Mouse (Mus musculus): Measurements from ENCODE around the gene Fsip1. TPM values are rescaled to one million over a fixed set of nuclear protein-coding genes. Genes with fewer than 3 reads are reported as not detected.

The Fsip1 gene
- polyA plus RNA-seq, 1 experiment from 2014 or later: 3.7 TPM

DNA sequence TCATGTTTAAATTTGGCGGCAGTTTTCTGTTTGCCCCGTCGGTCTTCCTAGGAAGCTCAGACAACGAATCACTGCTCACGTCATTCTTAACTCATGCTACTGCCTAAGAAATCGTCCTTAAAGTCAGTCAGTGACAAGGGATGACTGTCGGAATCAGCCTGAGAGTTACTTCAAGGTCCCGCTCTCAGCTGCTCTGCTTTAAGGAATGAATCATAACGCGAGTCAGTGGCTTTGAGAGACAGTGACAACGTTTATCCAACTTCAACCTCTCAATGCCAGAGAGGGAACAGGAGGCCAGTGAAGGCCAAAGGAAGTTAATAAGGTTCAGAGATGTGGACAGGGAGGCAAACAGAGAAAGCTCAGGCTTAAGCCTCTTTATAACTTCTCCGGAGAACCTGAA lies 7.8 kb downstream of the Fsip1 start:
- Histone ChIP-seq H3K4me1 (no peaks in the 10 kb centered on the region), H3K36me3 (ENCODE audit: poor library complexity, severe bottlenecking) (no peaks in the 10 kb centered on the region), H3K27ac (no peak overlapping the region), H3K9me3 (replicated peaks) (no peaks in the 10 kb centered on the region), H3K9ac (no peak overlapping the region), H3K4me3 (no peak overlapping the region), H3K27me3 (no peaks in the 10 kb centered on the region), H3K4me2 (no peak overlapping the region)
- ATAC-seq: no peak
- WGBS: 80% methylated on average over 12 of the region's 12 CpGs

DNA sequence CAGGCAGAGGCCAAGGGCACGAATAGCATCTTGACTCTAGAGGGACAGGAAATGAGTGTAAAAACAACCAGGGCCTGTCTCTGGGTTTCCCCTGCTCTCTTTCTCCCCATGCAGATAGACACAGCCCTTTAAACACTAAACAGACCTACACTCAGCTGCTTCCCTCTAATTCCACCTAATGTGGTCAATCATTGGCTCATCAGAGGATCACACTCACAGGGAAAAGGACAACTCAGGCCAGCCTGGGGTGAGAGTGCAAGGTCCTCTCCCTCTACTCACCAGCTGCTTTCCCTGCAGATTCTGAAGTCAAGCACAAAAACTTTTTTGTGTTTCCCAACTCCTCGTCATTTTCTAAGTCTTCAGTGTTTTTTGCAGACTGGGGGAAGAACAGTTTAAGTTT lies 8.8 kb downstream of the Fsip1 start:
- Histone ChIP-seq H3K4me1 (no peaks in the 10 kb centered on the region), H3K27ac (no peak overlapping the region), H3K4me3 (no peak overlapping the region), H3K4me2 (no peak overlapping the region), H3K27me3 (no peaks in the 10 kb centered on the region), H3K9ac (no peak overlapping the region), H3K36me3 (ENCODE audit: poor library complexity, severe bottlenecking) (no peaks in the 10 kb centered on the region), H3K9me3 (replicated peaks) (no peaks in the 10 kb centered on the region)
- no peak for ATAC-seq
- 68% methylated on average over 2 of the region's 2 CpGs for WGBS

DNA sequence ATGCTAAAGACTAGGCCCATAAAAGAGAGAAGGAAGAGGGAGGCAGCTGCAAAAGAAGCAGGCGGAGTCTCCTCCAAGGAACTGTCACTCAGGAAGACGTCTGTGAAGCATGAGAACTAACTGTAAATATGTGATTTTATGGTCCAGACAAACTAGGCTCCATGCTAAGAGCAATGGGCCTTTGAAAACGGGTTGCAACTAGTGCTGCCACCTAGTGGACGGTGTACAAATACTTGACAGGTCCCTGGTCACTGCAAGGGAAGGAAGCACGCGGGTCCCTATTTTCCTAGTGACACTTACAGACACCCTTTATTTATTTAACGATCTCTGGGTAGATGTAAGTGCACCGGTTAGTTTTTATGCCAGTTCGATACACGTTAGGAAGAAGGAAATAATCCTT lies 10.9 kb downstream of the Fsip1 start:
- WGBS: 11% methylated on average over 10 of the region's 10 CpGs
- H3K27ac ChIP-seq: no peak overlapping the region
- H3K36me3 ChIP-seq (ENCODE audit: poor library complexity, severe bottlenecking): no peaks in the 10 kb centered on the region
- H3K4me1 ChIP-seq: no peaks in the 10 kb centered on the region
- no peak overlapping the region for H3K4me3 ChIP-seq
- no peak overlapping the region for H3K9ac ChIP-seq
- H3K4me2 ChIP-seq: no peak overlapping the region
- no peaks in the 10 kb centered on the region for H3K27me3 ChIP-seq
- ATAC-seq: peak; percentile 73
- H3K9me3 ChIP-seq (replicated peaks): no peaks in the 10 kb centered on the region

DNA sequence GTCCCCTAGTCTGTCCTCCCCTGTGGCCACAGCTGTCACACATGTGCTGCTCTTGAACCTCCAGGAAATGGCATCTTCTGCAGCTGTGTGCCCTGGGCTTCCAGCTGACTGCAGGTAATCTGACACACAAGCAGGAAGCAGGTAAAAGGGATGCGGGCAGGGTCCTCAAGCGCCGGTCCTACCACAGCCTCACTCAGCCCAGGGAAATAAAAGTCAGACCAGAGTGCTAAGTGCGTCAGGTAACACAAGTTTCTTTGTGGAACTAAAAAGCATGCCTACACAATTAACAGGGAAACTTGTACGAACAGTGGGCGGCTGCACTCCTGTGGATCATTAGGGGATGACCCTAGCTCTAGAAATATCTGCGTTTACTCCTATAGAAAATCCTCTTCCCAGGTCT lies 20.6 kb downstream of the Fsip1 start:
- H3K4me2 ChIP-seq: no peak overlapping the region
- H3K36me3 ChIP-seq (ENCODE audit: poor library complexity, severe bottlenecking): no peaks in the 10 kb centered on the region
- H3K27me3 ChIP-seq: no peaks in the 10 kb centered on the region
- no peak overlapping the region for H3K27ac ChIP-seq
- WGBS: 82% methylated on average over 7 of the region's 7 CpGs
- H3K4me3 ChIP-seq: no peak overlapping the region
- H3K9me3 ChIP-seq (replicated peaks): no peaks in the 10 kb centered on the region
- no peak overlapping the region for H3K9ac ChIP-seq
- no peak for ATAC-seq
- H3K4me1 ChIP-seq: peaks cover 7% of the 10 kb centered on the region; the same call in 1 of the 2 replicates

DNA sequence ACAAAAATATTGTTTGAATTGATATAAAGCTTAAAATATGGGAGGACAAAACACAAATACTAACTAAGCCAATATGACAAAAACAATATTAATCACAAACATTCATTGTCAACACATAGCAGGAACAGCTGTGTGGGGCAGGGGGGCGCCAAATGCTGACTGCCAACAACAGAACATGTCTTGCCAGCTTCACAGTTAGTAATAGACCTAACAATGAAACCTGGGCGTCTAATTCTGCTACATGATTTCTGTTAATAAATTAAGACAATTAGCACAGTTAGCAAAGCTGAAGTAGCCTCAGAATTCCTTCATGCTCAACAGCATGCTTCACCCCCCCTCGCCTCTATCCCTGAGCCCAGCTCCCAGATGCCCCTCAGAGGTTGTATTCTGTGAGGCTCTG lies 21.2 kb downstream of the Fsip1 start:
- WGBS: 59% methylated on average over 3 of the region's 3 CpGs
- no peaks in the 10 kb centered on the region for H3K9me3 ChIP-seq (replicated peaks)
- H3K9ac ChIP-seq: no peak overlapping the region
- no peak overlapping the region for H3K4me2 ChIP-seq
- H3K36me3 ChIP-seq (ENCODE audit: poor library complexity, severe bottlenecking): no peaks in the 10 kb centered on the region
- H3K4me1 ChIP-seq: peaks cover 7% of the 10 kb centered on the region; the same call in 1 of the 2 replicates
- no peaks in the 10 kb centered on the region for H3K27me3 ChIP-seq
- 0 out of 2 replicates have a peak, but pooled peaks have one; percentile 16 for ATAC-seq
- H3K4me3 ChIP-seq: no peak overlapping the region
- H3K27ac ChIP-seq: no peak overlapping the region

DNA sequence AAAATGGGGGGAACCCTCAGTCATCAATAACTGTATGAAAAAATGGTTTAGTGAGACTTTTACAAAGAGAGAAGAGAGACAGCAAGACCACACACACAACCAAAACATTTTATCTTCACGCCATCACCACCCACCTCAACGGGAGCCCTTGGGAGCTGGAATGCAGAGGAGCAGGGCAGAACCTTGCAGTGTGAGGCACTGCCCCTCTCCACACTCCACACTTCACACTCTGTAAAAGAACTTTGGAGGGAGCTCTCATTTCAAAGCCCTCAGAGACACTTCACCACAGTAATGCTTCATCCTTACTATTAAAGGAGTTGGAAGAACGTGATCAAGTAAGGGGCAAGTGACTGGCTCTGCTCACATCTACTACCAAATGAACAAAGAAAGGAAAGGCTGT lies 26.2 kb downstream of the Fsip1 start:
- Histone ChIP-seq H3K27ac (no peak overlapping the region), H3K4me3 (no peak overlapping the region), H3K27me3 (no peaks in the 10 kb centered on the region), H3K9me3 (replicated peaks) (no peaks in the 10 kb centered on the region), H3K36me3 (ENCODE audit: poor library complexity, severe bottlenecking) (no peaks in the 10 kb centered on the region), H3K4me2 (no peak overlapping the region), H3K4me1 (peaks cover 2% of the 10 kb centered on the region; the same call in 1 of the 2 replicates), H3K9ac (no peak overlapping the region)
- ATAC-seq: no peak
- WGBS: 76% methylated on average over 3 of the region's 3 CpGs

DNA sequence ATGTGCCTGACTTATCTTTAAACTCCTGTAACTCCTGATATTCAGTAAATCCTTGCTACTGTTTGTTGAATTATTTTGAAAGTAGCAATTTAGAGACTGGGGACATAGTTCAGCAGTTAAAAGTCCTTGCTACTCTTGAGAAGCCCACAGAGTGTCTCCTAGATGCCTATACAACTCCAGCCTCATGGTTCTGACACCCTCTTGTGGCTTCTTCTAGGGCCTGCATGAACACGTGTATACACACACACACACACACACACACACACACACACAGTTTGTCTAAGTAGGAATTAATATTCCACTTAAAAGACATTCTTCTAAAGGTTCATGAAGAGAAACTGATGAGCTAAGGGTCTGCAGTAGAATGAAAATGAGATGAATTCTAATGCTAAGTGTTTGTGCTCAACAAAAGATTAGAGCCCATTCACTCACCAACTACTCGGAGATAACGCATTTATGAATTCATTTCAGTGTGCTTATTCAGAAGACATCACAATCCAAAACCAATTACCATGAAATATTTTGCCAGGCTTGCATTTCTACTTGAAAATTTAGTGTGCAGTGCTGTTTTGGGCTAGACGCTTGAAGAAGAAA lies 28.2 kb downstream of the Fsip1 start:
- no peak overlapping the region for H3K9ac ChIP-seq
- no peaks in the 10 kb centered on the region for H3K36me3 ChIP-seq (ENCODE audit: poor library complexity, severe bottlenecking)
- no peak overlapping the region for H3K4me3 ChIP-seq
- ATAC-seq: peak; percentile 61
- H3K27me3 ChIP-seq: no peaks in the 10 kb centered on the region
- H3K4me2 ChIP-seq: no peak overlapping the region
- H3K27ac ChIP-seq: no peak overlapping the region
- 68% methylated on average over 4 of the region's 4 CpGs for WGBS
- peaks cover 20% of the 10 kb centered on the region; the same call in 1 of the 2 replicates for H3K4me1 ChIP-seq
- H3K9me3 ChIP-seq (replicated peaks): no peaks in the 10 kb centered on the region

DNA sequence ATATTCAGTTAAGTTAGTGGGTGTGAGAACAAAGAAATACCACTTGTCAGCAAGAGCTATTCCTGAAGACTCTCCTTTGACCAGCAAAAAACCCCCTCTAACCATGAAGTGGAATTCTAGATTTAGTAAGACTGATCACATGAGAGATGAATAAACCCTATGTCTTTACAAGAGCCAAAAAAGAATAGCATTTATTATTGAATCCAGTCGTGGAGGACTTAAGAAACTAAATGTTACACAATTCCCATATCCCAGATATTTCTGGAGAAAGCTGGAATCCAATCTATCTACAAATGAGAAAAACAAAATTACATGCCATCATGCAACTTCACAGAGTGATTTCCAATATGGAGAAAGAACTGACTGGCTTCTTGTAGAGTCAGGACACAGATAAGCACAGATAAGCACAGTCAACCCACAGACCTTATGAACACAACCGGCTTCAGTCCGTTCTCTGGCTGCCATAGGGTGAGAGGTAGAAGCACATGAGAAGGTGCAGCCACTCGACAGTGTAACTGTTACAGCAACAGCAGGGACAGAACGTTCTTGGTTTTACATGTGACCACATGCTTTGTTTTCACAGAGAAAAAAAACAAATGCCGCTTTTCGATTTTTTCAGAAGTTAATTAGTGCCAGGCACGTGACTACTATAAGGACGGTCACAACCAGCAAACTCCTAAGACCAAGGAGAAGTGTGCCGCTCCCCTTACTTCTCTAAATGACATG lies 31.3 kb downstream of the Fsip1 start:
- WGBS: 81% methylated on average over 10 of the region's 10 CpGs
- H3K4me3 ChIP-seq: no peak overlapping the region
- no peak for ATAC-seq

DNA sequence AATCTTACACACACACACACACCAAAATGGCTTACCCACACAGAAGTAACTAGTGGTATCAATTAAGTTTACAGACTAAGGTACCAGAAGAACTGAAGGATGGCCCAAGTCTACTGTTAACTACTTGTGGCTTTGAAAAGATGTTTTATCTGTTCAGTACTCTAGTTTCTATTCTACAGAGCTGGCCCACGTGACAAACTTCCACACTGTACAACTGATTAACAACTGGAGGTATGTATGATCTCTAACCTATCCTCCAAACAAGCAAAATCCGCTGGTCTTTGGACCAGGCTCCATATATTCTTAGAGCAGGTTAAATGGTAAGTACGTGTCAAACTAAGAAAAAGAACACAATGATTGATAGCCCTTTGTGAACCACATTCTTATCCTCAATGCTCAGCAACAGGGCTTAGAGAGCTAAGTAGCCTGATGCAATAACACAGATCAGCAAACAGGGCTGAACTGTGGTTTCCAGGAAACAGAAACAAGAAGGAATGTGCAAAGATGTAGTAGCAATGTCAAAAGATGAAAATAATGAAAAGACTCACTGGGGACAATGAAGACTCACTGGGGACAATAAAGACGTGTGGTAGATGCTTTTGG lies 38.7 kb downstream of the Fsip1 start:
- H3K4me2 ChIP-seq: no peak overlapping the region
- WGBS: 11% methylated on average over 4 of the region's 4 CpGs
- H3K27me3 ChIP-seq: no peaks in the 10 kb centered on the region
- no peaks in the 10 kb centered on the region for H3K9me3 ChIP-seq (replicated peaks)
- no peaks in the 10 kb centered on the region for H3K36me3 ChIP-seq (ENCODE audit: poor library complexity, severe bottlenecking)
- H3K27ac ChIP-seq: no peak overlapping the region
- ATAC-seq: no peak
- no peak overlapping the region for H3K4me3 ChIP-seq
- H3K4me1 ChIP-seq: no peaks in the 10 kb centered on the region
- no peak overlapping the region for H3K9ac ChIP-seq

More for the DNA sequence above, 31.3 kb downstream of the Fsip1 start:
- Histone ChIP-seq H3K27me3 (no peaks in the 10 kb centered on the region), H3K9ac (no peak overlapping the region), H3K4me1 (peaks cover 20% of the 10 kb centered on the region; the same call in 1 of the 2 replicates), H3K4me2 (no peak overlapping the region), H3K36me3 (ENCODE audit: poor library complexity, severe bottlenecking) (no peaks in the 10 kb centered on the region), H3K9me3 (replicated peaks) (no peaks in the 10 kb centered on the region), H3K27ac (no peak overlapping the region)

DNA sequence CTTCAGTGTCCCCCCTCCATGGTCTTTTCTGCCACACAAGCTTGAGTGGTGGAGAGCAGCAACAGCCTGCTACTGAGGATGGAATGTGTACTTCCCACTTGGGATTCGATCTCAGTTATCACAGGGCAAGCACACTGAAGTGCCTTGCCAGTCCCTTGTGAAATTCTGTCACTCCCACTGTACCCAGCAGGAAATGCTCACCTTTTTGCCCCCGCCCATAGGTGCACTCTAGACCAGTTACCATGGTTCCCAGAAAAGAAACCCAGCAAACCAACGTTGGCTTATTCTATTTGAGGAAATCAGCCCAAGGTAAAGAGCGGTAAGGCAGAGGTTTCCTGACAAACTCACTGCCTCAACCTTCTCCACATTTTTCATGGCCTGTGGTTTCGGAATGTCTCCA lies 47.1 kb downstream of the Fsip1 start:
- no peak overlapping the region for H3K27ac ChIP-seq
- no peak overlapping the region for H3K4me2 ChIP-seq
- 83% methylated on average over 5 of the region's 5 CpGs for WGBS
- no peak overlapping the region for H3K4me3 ChIP-seq
- H3K9me3 ChIP-seq (replicated peaks): no peaks in the 10 kb centered on the region
- ATAC-seq: no peak
- H3K27me3 ChIP-seq: no peaks in the 10 kb centered on the region
- H3K4me1 ChIP-seq: peaks cover 28% of the 10 kb centered on the region
- no peaks in the 10 kb centered on the region for H3K36me3 ChIP-seq (ENCODE audit: poor library complexity, severe bottlenecking)
- H3K9ac ChIP-seq: no peak overlapping the region

DNA sequence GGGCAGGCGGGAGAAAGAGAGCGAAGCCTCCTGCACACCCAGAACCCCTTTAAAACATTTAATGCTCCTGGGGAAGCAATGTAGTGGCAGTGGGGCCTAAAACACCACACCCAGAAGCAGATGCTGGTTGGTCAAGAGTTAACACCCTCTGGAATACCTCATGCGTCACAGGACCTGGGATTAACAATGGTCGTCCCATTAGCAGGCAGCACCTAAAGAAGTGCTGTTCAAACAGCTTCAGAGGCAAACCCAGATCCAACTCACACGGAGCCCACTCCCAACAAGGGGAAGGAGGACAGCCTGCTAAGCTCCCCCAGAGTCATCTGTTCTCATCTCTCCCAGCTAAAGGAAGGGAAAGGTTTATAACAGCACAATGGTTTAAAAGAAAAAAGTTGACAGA lies 48.1 kb downstream of the Fsip1 start:
- H3K9ac ChIP-seq: no peak overlapping the region
- no peaks in the 10 kb centered on the region for H3K27me3 ChIP-seq
- no peaks in the 10 kb centered on the region for H3K9me3 ChIP-seq (replicated peaks)
- H3K36me3 ChIP-seq (ENCODE audit: poor library complexity, severe bottlenecking): no peaks in the 10 kb centered on the region
- no peak overlapping the region for H3K4me3 ChIP-seq
- H3K4me1 ChIP-seq: peaks cover 38% of the 10 kb centered on the region
- 33% methylated on average over 5 of the region's 5 CpGs for WGBS
- no peak for ATAC-seq
- H3K27ac ChIP-seq: no peak overlapping the region
- H3K4me2 ChIP-seq: no peak overlapping the region

DNA sequence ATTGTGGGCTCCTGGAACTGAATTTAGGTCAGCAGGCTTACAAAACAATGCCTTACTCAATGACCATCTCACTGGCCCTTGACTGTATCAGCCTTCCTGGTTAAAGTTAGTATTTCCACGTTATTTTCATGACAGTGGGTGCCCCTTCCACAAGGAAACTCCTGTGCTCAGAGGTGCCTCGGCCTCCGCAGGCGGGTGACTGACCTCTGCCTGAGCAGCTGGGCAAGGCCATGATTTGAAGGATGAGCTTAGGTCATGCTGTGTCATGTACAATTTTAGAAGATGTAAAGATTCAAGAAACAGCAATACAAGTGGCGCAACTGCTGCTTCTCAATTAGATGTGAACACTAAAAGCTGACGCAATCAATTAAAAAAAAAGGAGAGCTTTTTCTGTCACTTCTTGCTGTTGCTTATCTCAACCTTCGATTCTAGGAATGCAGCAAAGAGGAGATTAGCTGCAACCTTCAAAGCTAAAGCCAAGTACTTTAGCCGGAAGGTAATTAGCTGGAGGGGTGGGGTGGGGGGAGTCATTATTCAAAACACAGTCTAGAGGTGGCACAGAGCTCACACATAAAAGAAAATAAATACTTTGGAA lies 50.7 kb downstream of the Fsip1 start:
- H3K4me2 ChIP-seq: no peak overlapping the region
- WGBS: 25% methylated on average over 8 of the region's 8 CpGs
- no peak for ATAC-seq

More for the DNA sequence above, 50.7 kb downstream of the Fsip1 start:
- Histone ChIP-seq H3K27ac (peak overlapping the region; percentile 95), H3K36me3 (ENCODE audit: poor library complexity, severe bottlenecking) (no peaks in the 10 kb centered on the region), H3K9ac (no peak overlapping the region), H3K27me3 (no peaks in the 10 kb centered on the region), H3K4me3 (no peak overlapping the region), H3K4me1 (peaks cover 59% of the 10 kb centered on the region), H3K9me3 (replicated peaks) (no peaks in the 10 kb centered on the region)
